Mouse (Mus musculus) embryonic facial prominence, embryonic 13.5 days (tissue): ENCODE measurements around the gene Rab10. TPM values are rescaled to one million over a fixed set of nuclear protein-coding genes. Genes with fewer than 3 reads are reported as not detected.

Source experiments
- ATAC-seq: fragments of 200-750 bp; cut with Nextera tagmentation; 2 replicates; pipeline ENCODE4 v1.8.0; 2017; ENCODE audit warnings: low read depth; ENCODE audit not compliant: insufficient number of reproducible peaks, insufficient read depth, low FRiP score, low TSS enrichment
- H3K27ac ChIP-seq: fragments of 300-500 bp; sonication (generic); 2 replicates; pipeline ENCODE4 v1.5.1; 2015; ENCODE audit warnings: moderate library complexity, mild to moderate bottlenecking, inconsistent platforms
- H3K27me3 ChIP-seq: fragments of 300-500 bp; sonication (generic); 2 replicates; pipeline ENCODE4 v1.6.1; 2015; ENCODE audit warnings: mild to moderate bottlenecking, inconsistent platforms
- H3K36me3 ChIP-seq: fragments of 300-500 bp; sonication (generic); 2 replicates; pipeline ENCODE4 v1.6.1; 2015; ENCODE audit warnings: mild to moderate bottlenecking, inconsistent platforms
- H3K4me1 ChIP-seq: fragments of 300-500 bp; sonication (generic); 2 replicates; pipeline ENCODE4 v1.6.1; 2015; ENCODE audit warnings: inconsistent platforms
- H3K4me2 ChIP-seq: fragments of 300-500 bp; sonication (generic); 2 replicates; pipeline ENCODE4 v1.6.1; 2015; ENCODE audit warnings: moderate library complexity, mild to moderate bottlenecking, inconsistent platforms
- H3K4me3 ChIP-seq: fragments of 300-500 bp; sonication (generic); 2 replicates; pipeline ENCODE4 v1.5.1; 2015; ENCODE audit warnings: mild to moderate bottlenecking, inconsistent platforms
- H3K9ac ChIP-seq: fragments of 300-500 bp; sonication (generic); 2 replicates; pipeline ENCODE4 v1.6.1; 2015; ENCODE audit warnings: mild to moderate bottlenecking, inconsistent platforms
- H3K9me3 ChIP-seq: fragments of 300-500 bp; sonication (generic); 2 replicates; pipeline ENCODE4 v1.6.1; 2016; ENCODE audit warnings: inconsistent platforms
- WGBS: fragments of 180-500 bp; shearing (Covaris S2); methylation state at CpG from one replicate; pipeline ENCODE4 v1.1.7; 2015; ENCODE audit warnings: mixed read lengths; 5-methylcytosine and 5-hydroxymethylcytosine counted together
- polyA plus RNA-seq: library from polyadenylated mRNA; unstranded; fragments of >200 nt; fragmentation: Nextera tagmentation; extraction: Ambion mirVana; gene quantifications from 2 replicates; pipeline ENCODE4 v1.2.1, GENCODE M21; 2015

Gene Rab10
- polyA plus RNA-seq, 1 experiment from 2014 or later, result 85.0 TPM

DNA sequence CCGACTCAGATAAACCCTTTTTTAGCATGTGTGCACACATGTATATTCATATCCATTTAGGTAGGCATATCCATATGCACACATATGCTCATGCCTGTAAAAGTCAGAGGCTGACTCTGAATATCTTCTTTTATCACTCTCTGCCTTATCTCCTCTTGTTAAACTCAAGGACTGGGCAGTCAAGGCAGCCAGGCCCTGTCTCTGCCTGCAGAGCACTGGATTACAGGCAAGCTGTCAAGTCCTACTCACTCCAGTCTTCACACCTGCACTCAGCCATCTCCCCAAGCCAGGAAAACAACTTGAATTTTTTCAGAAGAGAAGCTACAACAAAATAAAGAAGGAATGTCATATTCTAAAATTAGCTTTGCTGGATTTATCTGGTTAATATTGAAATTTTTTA lies 17.9 kb downstream of the Rab10 start:
- no peak for ATAC-seq
- no peak overlapping the region for H3K27ac ChIP-seq
- H3K9me3 ChIP-seq, result no peaks in the 10 kb centered on the region
- no peak overlapping the region for H3K9ac ChIP-seq
- H3K4me1 ChIP-seq, result no peaks in the 10 kb centered on the region
- H3K36me3 ChIP-seq, result peaks cover 15% of the 10 kb centered on the region
- H3K4me2 ChIP-seq, result no peak overlapping the region
- H3K27me3 ChIP-seq, result no peaks in the 10 kb centered on the region
- no peak overlapping the region for H3K4me3 ChIP-seq
- 97% methylated on average over 1 of the region's 1 CpGs for WGBS

- Histone ChIP-seq H3K4me2 (no peak overlapping the region), H3K4me1 (no peaks in the 10 kb centered on the region)
These were observed 18.7 kb downstream of the Rab10 start for GRCm38 (mm10) chr12:3291038-3291437.

DNA sequence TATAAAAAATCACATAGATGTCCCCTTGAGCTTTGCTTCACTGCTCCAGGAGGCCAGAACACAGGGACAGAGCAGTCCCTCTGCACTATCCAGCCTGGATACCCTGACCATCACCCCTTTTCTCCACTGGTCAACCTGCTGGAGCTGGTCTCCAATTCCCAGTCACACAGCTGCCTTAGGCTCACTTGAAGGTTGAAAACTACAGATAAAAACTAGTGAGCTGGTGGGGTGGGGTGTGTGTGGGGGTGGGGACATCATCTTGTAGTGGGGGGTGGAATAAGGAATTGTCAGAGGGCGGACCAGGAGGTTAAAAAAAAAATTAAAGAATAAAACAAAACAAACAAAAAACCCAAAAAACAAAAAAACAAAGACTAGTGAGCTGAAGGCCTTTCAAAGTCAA lies 21.3 kb downstream of the Rab10 start:
- ATAC-seq, result no peak
- Histone ChIP-seq H3K9ac (no peak overlapping the region), H3K9me3 (no peaks in the 10 kb centered on the region), H3K27me3 (no peaks in the 10 kb centered on the region), H3K4me1 (no peaks in the 10 kb centered on the region), H3K27ac (no peak overlapping the region), H3K4me3 (no peak overlapping the region), H3K36me3 (peaks cover 15% of the 10 kb centered on the region), H3K4me2 (no peak overlapping the region)
- WGBS, result 92% methylated on average over 1 of the region's 1 CpGs

More at GRCm38 (mm10) chr12:3291038-3291437, 18.7 kb downstream of the Rab10 start:
- H3K27ac ChIP-seq, result no peak overlapping the region
- no peak for ATAC-seq
- H3K9me3 ChIP-seq, result no peaks in the 10 kb centered on the region
- no peak overlapping the region for H3K9ac ChIP-seq
- WGBS, result 92% methylated on average over 4 of the region's 4 CpGs
- no peaks in the 10 kb centered on the region for H3K27me3 ChIP-seq
- no peak overlapping the region for H3K4me3 ChIP-seq
- peaks cover 15% of the 10 kb centered on the region for H3K36me3 ChIP-seq

GRCm38 (mm10) chr12:3285919-3286318 lies 23.9 kb downstream of the Rab10 start:
- H3K36me3 ChIP-seq, result peaks cover 6% of the 10 kb centered on the region
- no peaks in the 10 kb centered on the region for H3K9me3 ChIP-seq
- H3K4me3 ChIP-seq, result no peak overlapping the region
- 28% methylated on average over 1 of the region's 1 CpGs for WGBS
- no peak overlapping the region for H3K4me2 ChIP-seq
- no peak overlapping the region for H3K9ac ChIP-seq
- no peak overlapping the region for H3K27ac ChIP-seq
- H3K27me3 ChIP-seq, result no peaks in the 10 kb centered on the region
- no peak for ATAC-seq
- no peaks in the 10 kb centered on the region for H3K4me1 ChIP-seq

GRCm38 (mm10) chr12:3285377-3285776 lies 24.4 kb downstream of the Rab10 start:
- Histone ChIP-seq H3K4me1 (no peaks in the 10 kb centered on the region), H3K9ac (no peak overlapping the region), H3K9me3 (no peaks in the 10 kb centered on the region), H3K27ac (no peak overlapping the region), H3K36me3 (0 out of 2 replicates have a peak, but pooled peaks cover 2% of the 10 kb centered on the region), H3K27me3 (no peaks in the 10 kb centered on the region), H3K4me3 (no peak overlapping the region), H3K4me2 (no peak overlapping the region)
- 45% methylated on average over 6 of the region's 6 CpGs for WGBS
- ATAC-seq, result no peak

DNA sequence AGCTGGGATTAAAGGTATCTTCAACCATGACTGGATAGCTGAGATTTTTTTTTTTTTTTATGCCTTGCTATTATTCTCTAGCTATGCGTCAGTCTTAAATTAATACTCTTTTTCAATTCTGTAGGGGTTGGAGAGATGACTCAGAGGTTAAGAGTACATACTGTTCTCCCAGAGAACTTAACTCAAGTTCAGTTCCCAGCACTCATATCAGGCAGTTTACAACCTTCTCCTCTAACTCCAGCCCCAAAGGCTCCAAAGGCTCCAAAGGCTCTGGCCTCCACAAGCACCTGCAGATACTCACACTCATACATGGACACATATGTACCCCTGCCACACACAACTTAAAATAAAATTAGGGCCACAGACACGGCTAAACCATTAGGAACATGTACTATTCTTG lies 25.3 kb downstream of the Rab10 start:
- H3K36me3 ChIP-seq, result 0 out of 2 replicates have a peak, but pooled peaks cover 2% of the 10 kb centered on the region
- no peak overlapping the region for H3K4me3 ChIP-seq
- H3K27ac ChIP-seq, result no peak overlapping the region
- ATAC-seq, result no peak
- H3K9ac ChIP-seq, result no peak overlapping the region
- no peaks in the 10 kb centered on the region for H3K27me3 ChIP-seq
- H3K4me2 ChIP-seq, result no peak overlapping the region
- H3K9me3 ChIP-seq, result no peaks in the 10 kb centered on the region
- WGBS, result 85% methylated on average over 2 of the region's 2 CpGs
- H3K4me1 ChIP-seq, result no peaks in the 10 kb centered on the region

DNA sequence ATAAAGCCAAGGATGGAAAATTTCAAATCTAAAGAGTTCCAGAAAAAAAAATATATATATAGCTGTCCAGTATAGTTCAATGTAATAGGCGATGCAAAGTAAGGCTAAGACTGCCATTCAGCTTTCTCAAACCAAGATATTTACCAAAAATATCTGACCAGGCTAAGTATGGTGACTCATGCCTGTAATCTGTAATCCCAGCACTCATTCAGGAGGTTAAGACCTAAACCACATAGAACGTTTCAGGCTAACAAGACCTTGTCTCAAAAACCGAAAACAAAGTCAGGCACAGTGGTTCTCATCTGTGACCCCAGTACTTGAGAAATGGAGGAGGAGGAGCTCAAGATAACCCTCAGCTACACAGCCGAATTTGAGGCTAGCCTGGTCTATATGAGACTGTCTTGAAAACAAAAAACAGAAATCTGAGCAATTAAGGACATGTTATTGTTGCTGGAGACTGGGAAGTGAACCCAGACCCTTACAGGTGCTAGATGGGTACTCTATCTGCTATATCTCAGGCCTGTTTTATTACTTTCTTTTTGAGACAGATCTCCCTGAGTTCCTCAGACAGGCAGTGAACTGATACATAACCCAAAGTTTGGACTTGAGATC lies 25.8 kb downstream of the Rab10 start:
- Histone ChIP-seq H3K27ac (no peak overlapping the region), H3K4me3 (no peak overlapping the region)

DNA sequence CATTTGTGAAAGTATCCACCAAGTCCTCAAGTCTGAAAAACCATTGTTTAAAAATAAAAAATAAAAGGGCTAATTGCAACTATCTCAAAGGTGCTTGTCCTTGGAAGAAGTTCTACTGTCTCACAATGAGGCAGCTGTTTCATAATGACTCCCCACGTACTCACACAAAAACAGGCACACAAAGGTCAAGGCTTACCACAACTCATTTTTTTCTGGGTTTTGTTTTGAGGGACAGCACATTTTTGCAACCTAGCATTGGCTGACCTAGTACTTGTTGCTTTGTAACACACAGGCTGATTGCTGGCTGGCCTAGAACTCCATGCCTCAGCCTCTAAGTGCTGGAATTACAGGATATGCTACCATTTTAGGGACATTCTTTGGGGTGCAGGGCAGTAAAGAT lies 26.8 kb downstream of the Rab10 start:
- 0 out of 2 replicates have a peak, but pooled peaks cover 2% of the 10 kb centered on the region for H3K36me3 ChIP-seq
- no peak overlapping the region for H3K4me3 ChIP-seq
- WGBS, result 73% methylated on average over 1 of the region's 1 CpGs
- no peaks in the 10 kb centered on the region for H3K4me1 ChIP-seq
- no peak overlapping the region for H3K9ac ChIP-seq
- ATAC-seq, result no peak
- no peak overlapping the region for H3K4me2 ChIP-seq
- no peaks in the 10 kb centered on the region for H3K27me3 ChIP-seq
- H3K9me3 ChIP-seq, result no peaks in the 10 kb centered on the region
- no peak overlapping the region for H3K27ac ChIP-seq

More for the DNA sequence above, 25.8 kb downstream of the Rab10 start:
- no peak overlapping the region for H3K4me2 ChIP-seq
- H3K27me3 ChIP-seq, result no peaks in the 10 kb centered on the region
- H3K9ac ChIP-seq, result no peak overlapping the region
- WGBS, result 89% methylated on average over 4 of the region's 4 CpGs
- H3K36me3 ChIP-seq, result 0 out of 2 replicates have a peak, but pooled peaks cover 2% of the 10 kb centered on the region
- no peak for ATAC-seq
- H3K4me1 ChIP-seq, result no peaks in the 10 kb centered on the region
- H3K9me3 ChIP-seq, result no peaks in the 10 kb centered on the region

GRCm38 (mm10) chr12:3282520-3282919 lies 27.2 kb downstream of the Rab10 start:
- ATAC-seq, result no peak
- no peaks in the 10 kb centered on the region for H3K4me1 ChIP-seq
- H3K36me3 ChIP-seq, result 0 out of 2 replicates have a peak, but pooled peaks cover 1% of the 10 kb centered on the region
- no peak overlapping the region for H3K9ac ChIP-seq
- H3K4me2 ChIP-seq, result no peak overlapping the region
- H3K9me3 ChIP-seq, result no peaks in the 10 kb centered on the region
- 81% methylated on average over 2 of the region's 2 CpGs for WGBS
- no peak overlapping the region for H3K27ac ChIP-seq
- H3K4me3 ChIP-seq, result no peak overlapping the region
- H3K27me3 ChIP-seq, result no peaks in the 10 kb centered on the region

DNA sequence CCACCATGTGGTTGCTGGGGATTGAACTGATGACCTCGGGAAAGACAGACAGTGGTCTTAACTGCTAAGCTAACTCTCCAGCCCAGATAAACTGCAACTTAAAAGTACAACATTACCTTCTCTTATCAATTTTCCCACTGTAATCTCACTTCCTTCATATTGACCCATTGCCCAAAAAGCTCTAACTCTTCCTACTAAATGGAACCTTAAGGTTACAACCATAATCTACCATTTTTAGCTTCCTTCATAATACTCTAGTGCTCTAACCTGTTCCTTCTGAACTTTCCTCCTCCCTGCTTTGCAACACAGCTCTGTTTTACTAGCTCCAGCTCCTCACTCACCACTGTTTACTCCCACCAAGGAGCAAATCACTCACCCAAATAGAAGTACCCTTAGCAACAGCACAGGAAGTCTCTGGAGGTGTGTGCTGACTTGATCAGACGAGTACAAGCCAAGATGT lies 30.9 kb downstream of the Rab10 start:
- no peak overlapping the region for H3K27ac ChIP-seq
- H3K4me1 ChIP-seq, result no peaks in the 10 kb centered on the region
- H3K9me3 ChIP-seq, result no peaks in the 10 kb centered on the region
- 84% methylated on average over 2 of the region's 2 CpGs for WGBS
- no peaks in the 10 kb centered on the region for H3K36me3 ChIP-seq
- H3K9ac ChIP-seq, result no peak overlapping the region
- H3K4me2 ChIP-seq, result no peak overlapping the region
- ATAC-seq, result no peak
- no peaks in the 10 kb centered on the region for H3K27me3 ChIP-seq
- no peak overlapping the region for H3K4me3 ChIP-seq

GRCm38 (mm10) chr12:3270818-3271217 lies 39.0 kb downstream of the Rab10 start:
- H3K27me3 ChIP-seq, result no peaks in the 10 kb centered on the region
- ATAC-seq, result no peak
- H3K36me3 ChIP-seq, result no peaks in the 10 kb centered on the region
- H3K4me3 ChIP-seq, result no peak overlapping the region
- no peak overlapping the region for H3K27ac ChIP-seq
- H3K9me3 ChIP-seq, result no peaks in the 10 kb centered on the region
- H3K4me2 ChIP-seq, result no peak overlapping the region
- H3K9ac ChIP-seq, result no peak overlapping the region
- H3K4me1 ChIP-seq, result no peaks in the 10 kb centered on the region

GRCm38 (mm10) chr12:3267397-3267796 lies 42.4 kb downstream of the Rab10 start:
- Histone ChIP-seq H3K4me1 (no peaks in the 10 kb centered on the region), H3K27me3 (no peaks in the 10 kb centered on the region), H3K36me3 (peaks cover 4% of the 10 kb centered on the region; the same call in 1 of the 2 replicates), H3K9me3 (no peaks in the 10 kb centered on the region), H3K27ac (no peak overlapping the region), H3K4me2 (no peak overlapping the region), H3K4me3 (no peak overlapping the region), H3K9ac (no peak overlapping the region)
- no peak for ATAC-seq
- 92% methylated on average over 2 of the region's 2 CpGs for WGBS
